13 mouse cellular contexts compared by ENCODE assay signal in the genomic region with DNA sequence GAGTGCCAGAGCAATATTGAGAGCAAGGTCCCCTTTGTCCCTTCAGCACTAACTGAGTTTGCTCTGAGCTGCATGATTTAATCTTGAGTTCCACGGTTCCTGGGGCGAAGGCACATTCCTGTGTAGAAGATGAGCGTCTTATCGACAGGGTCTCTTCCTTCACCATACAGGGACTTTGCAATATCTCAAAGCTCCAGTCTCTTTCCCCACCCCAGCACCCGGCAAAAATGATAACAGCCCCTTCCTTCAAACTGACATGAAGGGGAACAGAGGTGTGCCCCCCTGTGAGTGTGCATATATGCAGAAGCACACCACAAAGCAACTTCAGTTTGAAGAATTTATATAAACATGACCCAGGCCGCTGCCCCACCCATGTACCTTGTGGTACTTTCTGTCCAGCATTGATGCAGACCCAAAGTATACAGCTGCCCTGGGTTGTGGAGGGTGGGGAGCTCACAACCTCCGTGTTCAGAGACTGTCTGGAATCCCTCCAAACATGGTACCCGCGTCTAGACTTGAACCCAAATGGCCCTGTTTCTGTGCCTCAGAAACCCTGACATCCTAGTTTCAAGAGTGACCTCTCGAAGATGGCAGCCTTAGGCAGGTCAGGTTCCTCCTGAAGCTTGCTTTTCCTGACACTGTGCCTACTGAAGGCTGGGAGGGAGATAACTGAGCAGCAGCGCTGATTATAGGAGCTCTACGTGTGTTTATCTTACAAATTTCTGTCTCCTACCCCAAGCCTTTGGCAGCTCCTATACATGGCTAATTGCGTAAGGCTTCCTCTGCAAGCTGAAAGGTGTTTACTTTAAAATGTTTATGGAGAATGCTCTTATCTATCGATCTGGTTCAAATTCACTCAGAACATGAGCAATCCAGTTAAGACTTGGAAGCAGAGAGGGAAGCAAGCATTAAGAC.
A peak's percentile ranks its signal among the peaks of the same experiment; 100 is the strongest.
DNase-seq lines count a peak whose midpoint lies in the region; ATAC-seq and TF ChIP-seq lines count a peak whose summit lies in the region.
"Had no signal": no experiment of that assay in that cellular context is flagged by ENCODE, and none has a peak within 500 bp of the region (broad histone marks: within the 10 kb centered on the region; RNA-seq: fewer than 3 reads in every experiment).

No protein-coding gene starts in this region.

- 87% methylated on average over 14 of the region's 14 CpGs for WGBS in forebrain, embryonic 10.5 days
- WGBS in forebrain, embryonic 12.5 days = 89% methylated on average over 14 of the region's 14 CpGs
- WGBS in liver, embryonic 12.5 days (ENCODE audit: insufficient replicate concordance) = 21% methylated on average over 14 of the region's 14 CpGs
- 37% methylated on average over 14 of the region's 14 CpGs for WGBS in stomach, postnatal 0 days

- H3K9me3 ChIP-seq in forebrain, embryonic 10.5 days = no peaks in the 10 kb centered on the region
- no peaks in the 10 kb centered on the region for H3K9me3 ChIP-seq in forebrain, embryonic 12.5 days
- no peaks in the 10 kb centered on the region for H3K9me3 ChIP-seq in liver, embryonic 12.5 days (replicated peaks)
- H3K9me3 ChIP-seq in stomach, postnatal 0 days (ENCODE audit: control insufficient read depth, low read length) = no peaks in the 10 kb centered on the region

- H3K4me1 ChIP-seq in forebrain, embryonic 10.5 days = peaks cover 6% of the 10 kb centered on the region; the same call in 1 of the 2 replicates
- H3K4me1 ChIP-seq in forebrain, embryonic 12.5 days = no peaks in the 10 kb centered on the region
- H3K4me1 ChIP-seq in liver, embryonic 12.5 days = peaks cover 100% of the 10 kb centered on the region
- H3K4me1 ChIP-seq in stomach, postnatal 0 days (replicated peaks; ENCODE audit: control insufficient read depth, insufficient read depth) = peaks cover 4% of the 10 kb centered on the region; the same call in 1 of the 2 replicates

- H3K4me2 ChIP-seq in forebrain, embryonic 12.5 days = no peak overlapping the region
- peak overlapping the region; percentile 66 for H3K4me2 ChIP-seq in liver, embryonic 12.5 days
- H3K4me2 ChIP-seq in stomach, postnatal 0 days (replicated peaks; ENCODE audit: low read depth) = no peak overlapping the region
- H3K4me2 ChIP-seq: hindbrain, embryonic 14.5 days had no signal

- H3K36me3 ChIP-seq in forebrain, embryonic 10.5 days (replicated peaks) = peaks cover 1% of the 10 kb centered on the region; the same call in 1 of the 2 replicates
- no peaks in the 10 kb centered on the region for H3K36me3 ChIP-seq in forebrain, embryonic 12.5 days (replicated peaks)
- H3K36me3 ChIP-seq in liver, embryonic 12.5 days = peaks cover 7% of the 10 kb centered on the region; the same call in 1 of the 2 replicates
- peaks cover 6% of the 10 kb centered on the region for H3K36me3 ChIP-seq in stomach, postnatal 0 days (ENCODE audit: control insufficient read depth, insufficient read depth, low read length)

- 0 out of 2 replicates have a peak overlapping the region, but pooled peaks have one; percentile 40 for H3K27ac ChIP-seq in forebrain, embryonic 10.5 days
- H3K27ac ChIP-seq in forebrain, embryonic 12.5 days = no peak overlapping the region
- peak overlapping the region; percentile 99 for H3K27ac ChIP-seq in liver, embryonic 12.5 days
- peak overlapping the region; percentile 61; the same call in 1 of the 2 replicates for H3K27ac ChIP-seq in stomach, postnatal 0 days (replicated peaks)
- H3K27ac ChIP-seq: hindbrain, embryonic 14.5 days; macrophage had no signal

- TF ChIP-seq CTCF in stomach, postnatal 0 days (IDR thresholded peaks at IDR 0.05; ENCODE audit: low read depth) = no peak

- no peak overlapping the region for H3K4me3 ChIP-seq in forebrain, embryonic 10.5 days
- no peak overlapping the region for H3K4me3 ChIP-seq in forebrain, embryonic 12.5 days (replicated peaks)
- H3K4me3 ChIP-seq in liver, embryonic 12.5 days = peak overlapping the region; percentile 20; the same call in 1 of the 2 replicates
- no peak overlapping the region for H3K4me3 ChIP-seq in stomach, postnatal 0 days (ENCODE audit: low read depth, low read length)

- H3K27me3 ChIP-seq in forebrain, embryonic 10.5 days (ENCODE audit: poor library complexity, severe bottlenecking) = no peaks in the 10 kb centered on the region
- no peaks in the 10 kb centered on the region for H3K27me3 ChIP-seq in forebrain, embryonic 12.5 days
- no peaks in the 10 kb centered on the region for H3K27me3 ChIP-seq in liver, embryonic 12.5 days (replicated peaks)
- H3K27me3 ChIP-seq in stomach, postnatal 0 days (ENCODE audit: control insufficient read depth, insufficient read depth, low read length) = no peaks in the 10 kb centered on the region

- ATAC-seq in forebrain, embryonic 12.5 days (ENCODE audit: low FRiP score) = no peak
- peak; percentile 86 for ATAC-seq in liver, embryonic 12.5 days
- peak; percentile 53; the same call in 1 of the 2 replicates for ATAC-seq in stomach, postnatal 0 days (ENCODE audit: low FRiP score, low TSS enrichment)

- DNase-seq in forebrain, embryonic 10.5 days (ENCODE audit: extremely low spot score, low spot score) = no peak
- peak; percentile 41 for DNase-seq in spleen, adult 12 weeks (ENCODE audit: low spot score)
- DNase-seq in spleen, postnatal 4 days (ENCODE audit: low spot score in 2 of 2) = no peak
- DNase-seq in stomach, postnatal 0 days (ENCODE audit: low spot score) = no peak
- no peak for DNase-seq in adrenal gland, adult 2 months
- no peak for DNase-seq in gastrocnemius, postnatal 4 days (ENCODE audit: low spot score in 2 of 2)
- DNase-seq: adrenal gland, postnatal 36 days; cerebellum, adult 18-20 months; thymus, adult 18-20 months had no signal

- TF ChIP-seq EP300 in stomach, postnatal 0 days (optimal IDR thresholded peaks at IDR 0.05) = no peak

- H3K9ac ChIP-seq in forebrain, embryonic 12.5 days = no peak overlapping the region
- peak overlapping the region; percentile 76 for H3K9ac ChIP-seq in liver, embryonic 12.5 days
- no peak overlapping the region for H3K9ac ChIP-seq in stomach, postnatal 0 days (ENCODE audit: low read length)
- H3K9ac ChIP-seq: hindbrain, embryonic 14.5 days had no signal
